Mouse (Mus musculus) left cerebral cortex, adult 8-10 months (tissue): ENCODE measurements at regions not wholly inside any gene's neighbourhood (a gene's known extent, or its start where the extent isn't known, plus 50 kb on each side); places are given as distances from the start of the nearest gene placed in this dataset.
A peak's percentile ranks its signal among the peaks of the same experiment; 100 is the strongest.

Experiments
- DNase-seq, 2 experiments: peaks; one replicate each; pipeline ENCODE4 v3.0.0; 2022; ENCODE audit warnings: low spot score in 2 of 2

DNA sequence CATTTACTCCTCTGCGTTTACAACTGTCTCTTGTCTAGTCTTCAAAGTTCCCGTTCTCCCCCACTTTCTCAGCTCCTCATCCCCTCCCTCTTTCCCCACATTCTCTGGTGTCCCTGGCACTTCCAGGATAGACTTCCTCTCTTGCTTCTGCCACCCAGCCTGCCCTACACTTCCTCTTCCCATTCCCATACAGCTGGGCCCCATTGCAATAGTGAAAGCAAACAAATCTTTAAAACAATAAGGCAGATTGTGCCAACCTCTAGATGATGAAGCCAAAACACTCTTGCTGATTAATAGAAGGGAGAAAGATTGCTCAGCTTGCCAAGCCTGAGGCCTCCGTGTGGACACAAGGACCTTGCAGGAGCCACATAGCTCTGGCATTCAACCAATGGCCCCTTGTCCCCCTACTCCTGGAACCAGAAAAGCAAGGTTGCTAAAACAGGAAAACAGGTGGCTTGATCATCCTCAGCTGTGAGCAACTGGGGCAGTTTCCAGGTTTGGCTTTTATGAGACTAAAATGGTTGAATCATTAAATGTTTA lies 267.1 kb upstream of the Dynlrb2 start:
- DNase-seq: no peak

DNA sequence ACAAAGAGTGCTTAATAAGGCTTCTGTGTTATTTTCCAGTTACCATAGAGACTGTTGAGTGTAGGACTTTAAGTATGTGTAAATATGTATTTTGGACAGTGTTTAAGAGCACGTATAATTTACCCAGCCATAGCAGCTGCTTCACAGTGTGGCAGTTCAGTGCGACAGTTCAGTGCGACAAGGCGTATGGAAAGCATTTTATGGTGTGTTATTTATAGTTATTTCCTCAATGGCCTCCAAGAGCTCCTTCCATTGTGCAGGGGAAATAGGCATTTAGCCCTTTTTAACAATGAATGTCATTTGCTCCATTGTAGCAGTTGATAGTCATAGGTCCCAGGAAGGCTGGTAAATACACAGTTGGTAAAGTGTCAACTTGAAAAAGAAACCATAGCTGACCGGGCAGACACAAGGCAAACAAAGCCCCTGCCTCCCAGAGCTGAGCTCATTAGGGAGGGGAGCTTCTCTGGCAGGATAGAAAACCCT lies 275.1 kb upstream of the Dynlrb2 start:
- no peak for DNase-seq

DNA sequence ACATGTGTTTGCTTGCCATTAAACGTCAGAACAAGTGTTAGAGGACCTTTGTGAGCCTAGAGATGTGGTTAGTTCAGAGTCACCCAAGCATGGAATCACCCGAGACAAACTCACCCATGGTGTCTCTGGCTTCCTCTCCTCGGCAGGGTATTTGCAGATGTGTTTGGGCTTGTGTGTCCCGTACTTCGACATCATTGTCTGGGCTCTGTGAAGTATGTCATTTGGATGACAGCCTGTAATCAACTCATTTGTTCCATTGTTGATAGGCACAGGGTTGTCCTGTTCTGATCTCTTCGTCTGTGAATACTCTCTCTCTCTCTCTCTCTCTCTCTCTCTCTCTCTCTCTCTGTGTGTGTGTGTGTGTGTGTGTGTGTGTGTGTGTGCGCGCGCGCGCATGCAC lies 277.8 kb upstream of the Dynlrb2 start:
- DNase-seq: no peak

- no peak for DNase-seq
Observed at GRCm38 (mm10) chr8:116223235-116223634, 281.5 kb upstream of the Dynlrb2 start.

DNA sequence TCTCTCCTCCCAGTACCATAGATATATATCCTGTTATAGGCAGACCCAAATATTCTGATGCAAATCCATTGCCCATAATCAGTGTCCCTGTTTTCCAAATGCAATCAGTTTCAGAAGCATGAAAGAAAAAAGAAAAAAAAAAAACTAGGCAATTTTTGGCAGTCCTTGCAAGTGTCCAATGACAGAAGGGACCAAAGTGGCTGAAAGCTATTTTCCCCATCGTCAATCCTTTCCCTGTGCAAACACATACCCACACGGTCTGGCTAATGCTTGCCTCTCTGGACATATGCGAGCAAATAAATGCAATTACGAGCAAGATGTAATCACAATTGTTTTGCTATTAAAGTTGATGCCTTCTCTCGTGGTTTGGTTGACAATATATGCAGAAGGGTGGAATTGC lies 288.9 kb upstream of the Dynlrb2 start:
- no peak for DNase-seq

DNA sequence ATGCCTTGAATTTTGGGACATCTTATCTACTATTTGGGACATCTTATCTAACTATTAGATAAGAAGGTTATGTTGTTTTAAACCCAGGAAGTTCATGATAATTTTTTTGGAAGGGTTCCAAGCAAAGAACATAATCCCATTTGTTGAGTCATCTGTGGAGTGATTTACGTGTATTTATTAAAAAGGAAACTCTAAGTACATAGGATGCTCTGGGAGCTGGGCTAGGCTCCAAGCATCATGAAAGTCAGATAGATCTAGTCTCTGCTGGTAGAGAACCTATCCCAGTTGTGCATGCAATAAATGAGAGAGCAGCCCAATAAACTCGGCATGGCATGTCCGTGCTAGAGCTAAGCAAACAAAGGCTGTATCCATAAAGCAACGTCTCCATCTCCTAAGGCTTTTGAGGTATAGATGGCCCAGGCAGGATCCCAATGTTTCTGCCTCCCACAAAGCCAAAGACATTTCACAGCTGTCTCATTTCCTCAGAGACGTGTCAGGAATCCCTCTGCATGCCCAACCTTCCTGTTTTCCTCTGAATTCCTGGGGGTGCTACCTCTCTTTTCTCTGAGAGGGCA lies 289.4 kb upstream of the Dynlrb2 start:
- DNase-seq: no peak

DNA sequence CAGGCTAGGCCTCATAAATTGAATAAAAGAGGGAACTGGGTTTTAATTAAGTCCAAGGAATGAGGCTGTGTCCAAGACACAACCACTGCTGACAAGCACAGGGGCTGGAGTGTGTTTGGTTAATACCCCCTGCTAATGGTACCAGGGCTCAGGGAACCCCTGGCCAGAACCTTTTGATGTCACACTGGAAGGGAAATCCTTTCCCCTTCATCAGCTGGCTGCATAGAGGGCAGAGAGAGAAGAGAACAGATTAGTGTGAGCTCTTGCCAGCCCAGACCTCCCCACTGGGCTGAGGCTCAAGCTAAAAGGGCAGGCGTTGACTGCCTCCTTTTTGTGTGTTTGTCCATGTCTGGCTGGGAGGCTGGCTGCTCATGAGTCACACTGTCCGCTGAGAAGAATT lies 301.1 kb upstream of the Dynlrb2 start:
- DNase-seq: peak in 1 of 2 experiments; percentile 6

DNA sequence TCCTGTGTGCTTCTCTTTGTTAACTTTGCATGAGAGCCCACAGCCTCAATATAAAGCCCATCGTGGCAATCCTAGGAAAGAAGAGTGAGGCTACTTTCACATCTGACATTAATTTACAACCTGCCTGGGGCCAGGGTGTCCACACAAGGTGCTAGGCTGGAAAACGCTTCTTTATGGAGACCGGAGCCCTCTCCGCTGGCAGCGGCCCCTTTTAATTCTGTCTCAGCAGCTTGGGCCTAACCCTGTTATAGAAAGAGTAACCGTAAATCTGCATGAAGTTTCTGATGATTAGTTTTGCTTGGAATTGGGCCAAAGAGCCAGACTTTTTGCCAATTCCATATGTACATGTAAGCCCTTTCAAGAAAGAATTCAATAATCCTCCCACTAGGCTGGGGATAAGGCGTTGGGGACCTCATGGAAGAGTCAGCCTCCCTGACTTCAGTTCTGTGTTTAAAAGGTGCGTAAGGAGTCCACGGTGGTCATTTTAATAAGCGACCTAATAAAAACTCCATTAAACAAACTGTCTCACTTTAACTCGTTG lies 304.2 kb upstream of the Dynlrb2 start:
- no peak for DNase-seq

GRCm38 (mm10) chr8:116196623-116197184 lies 308.1 kb upstream of the Dynlrb2 start:
- DNase-seq: no peak

GRCm38 (mm10) chr8:116192096-116192495 lies 312.7 kb upstream of the Dynlrb2 start:
- DNase-seq: no peak

GRCm38 (mm10) chr8:116185206-116185605 lies 319.6 kb upstream of the Dynlrb2 start:
- no peak for DNase-seq

- DNase-seq: no peak
Observed at GRCm38 (mm10) chr8:116184241-116184640, 320.5 kb upstream of the Dynlrb2 start.

GRCm38 (mm10) chr8:116177946-116178345 lies 326.8 kb upstream of the Dynlrb2 start:
- no peak for DNase-seq

- no peak for DNase-seq
Observed at GRCm38 (mm10) chr8:116174891-116175290, 329.9 kb upstream of the Dynlrb2 start.

GRCm38 (mm10) chr8:116173961-116174360 lies 330.8 kb upstream of the Dynlrb2 start:
- no peak for DNase-seq

- DNase-seq: no peak
Observed at GRCm38 (mm10) chr8:116167874-116168273, 336.9 kb upstream of the Dynlrb2 start.

GRCm38 (mm10) chr8:116164989-116165299 lies 339.8 kb upstream of the Dynlrb2 start:
- DNase-seq: no peak

DNA sequence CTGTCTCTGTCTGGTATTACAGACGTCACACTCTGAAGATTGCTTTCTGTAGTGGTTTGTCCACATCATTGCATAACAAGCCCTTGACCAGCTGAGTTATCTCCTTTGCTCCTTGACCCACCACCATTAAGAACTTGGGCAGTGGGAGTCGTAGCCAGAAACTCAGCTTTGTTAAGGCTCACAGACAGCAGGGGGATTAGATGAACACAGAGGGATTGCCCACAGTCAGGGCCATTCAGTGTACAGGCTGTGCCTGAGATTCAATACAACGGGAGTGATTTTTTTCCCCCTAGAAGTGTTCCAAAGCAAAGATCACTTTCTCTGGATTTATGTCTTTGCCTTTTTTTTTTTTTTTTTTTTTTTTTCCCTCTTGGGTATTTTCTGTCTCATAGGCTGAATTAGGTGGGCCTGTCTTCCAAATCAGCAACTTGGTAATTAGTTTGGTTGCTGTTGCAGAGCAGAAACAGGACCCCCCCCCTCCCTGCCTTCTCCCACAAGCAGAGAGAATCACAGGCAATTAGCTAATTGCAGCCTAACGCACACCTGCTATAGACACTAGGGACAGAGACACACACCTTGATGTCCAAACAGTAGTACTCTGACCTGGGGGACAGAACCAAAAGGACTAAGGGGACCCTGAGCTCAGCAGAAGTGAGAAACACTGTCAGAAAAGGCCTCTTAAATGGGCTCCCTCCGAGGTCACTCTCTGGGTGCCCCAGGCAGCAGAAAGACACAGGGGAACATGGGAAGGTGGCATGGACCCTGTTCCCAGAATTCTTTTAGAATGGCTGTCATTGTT lies 340.4 kb upstream of the Dynlrb2 start:
- no peak for DNase-seq

GRCm38 (mm10) chr8:116160932-116161331 lies 343.8 kb upstream of the Dynlrb2 start:
- no peak for DNase-seq

GRCm38 (mm10) chr8:116143687-116144573 lies 360.8 kb upstream of the Dynlrb2 start:
- peak; percentile 35 to 44 for DNase-seq

GRCm38 (mm10) chr8:116141363-116141762 lies 363.4 kb upstream of the Dynlrb2 start:
- no peak for DNase-seq
